Mouse (Mus musculus) urinary bladder, postnatal 0 days (tissue): ENCODE data around the gene Atn1. TPM values are rescaled to one million over a fixed set of nuclear protein-coding genes. Genes with fewer than 3 reads are reported as not detected.

Experiments
- microRNA counts: library from miRNA; unstranded; fragments of <30 nt; microRNA quantifications from one replicate; lab custom pipeline; 2016
- microRNA-seq: library from miRNA; unstranded; fragments of <30 nt; microRNA quantifications from one replicate; pipeline ENCODE4, GENCODE M21; 2016
- polyA plus RNA-seq: library from polyadenylated mRNA; unstranded; fragments of >200 nt; fragmentation: Nextera tagmentation; extraction: Ambion mirVana; gene quantifications from 2 replicates; pipeline ENCODE4 v1.2.1, GENCODE M21; 2015

Atn1 gene
- 8.4 and 9.3 TPM in 2 replicates for polyA plus RNA-seq

DNA sequence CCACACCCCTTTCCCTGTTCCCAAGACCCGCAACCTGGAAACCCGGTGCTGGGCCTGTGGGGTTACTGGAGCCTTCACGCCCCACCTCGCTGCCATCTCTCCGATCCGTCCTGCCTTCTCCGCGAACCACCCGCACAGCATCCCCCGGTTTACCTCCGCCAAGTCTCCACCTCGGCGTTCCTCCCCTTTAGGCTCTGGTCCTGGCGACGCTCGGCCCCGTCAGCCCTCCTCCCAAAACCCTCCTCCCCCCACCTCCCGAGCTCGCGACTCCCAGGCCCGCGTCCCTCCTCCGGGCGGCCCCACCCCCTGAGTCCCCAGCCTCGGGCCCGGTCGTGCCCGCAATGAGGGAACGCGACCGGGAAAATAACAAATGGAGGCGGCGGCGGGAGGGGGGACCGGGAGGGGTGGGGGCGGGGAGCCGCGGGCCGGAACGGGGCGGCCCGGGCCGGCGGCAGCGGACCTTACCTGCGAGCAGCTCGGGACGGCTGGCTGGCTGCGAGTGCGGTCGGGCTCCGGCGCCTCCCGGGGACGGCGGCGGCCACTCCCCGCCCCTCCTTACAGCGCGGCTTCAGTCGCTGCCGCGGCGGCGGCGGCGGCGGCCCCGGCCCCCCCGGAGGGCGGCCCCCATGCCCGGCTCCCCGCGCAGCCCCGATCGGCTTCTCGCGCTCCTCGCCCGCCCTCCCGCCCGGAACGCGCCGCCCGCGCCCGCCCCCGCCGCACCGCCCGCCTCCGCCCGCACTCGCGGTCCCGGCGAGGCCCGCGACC is at the start of gene Atn1, which contains the start of gene Gm45234:
Gene Atn1 (minus strand): TSS at position 694 of the 765 bp plus-strand sequence.
Gene Gm45234 (minus strand): TSS at position 191 of the 765 bp plus-strand sequence.

GRCm38 (mm10) chr6:124779222-124779983 is 23.1 kb upstream of the Atn1 start, which contains the start of gene Lrrc23:
Gene Lrrc23 (minus strand): TSS chr6:124779727.

DNA sequence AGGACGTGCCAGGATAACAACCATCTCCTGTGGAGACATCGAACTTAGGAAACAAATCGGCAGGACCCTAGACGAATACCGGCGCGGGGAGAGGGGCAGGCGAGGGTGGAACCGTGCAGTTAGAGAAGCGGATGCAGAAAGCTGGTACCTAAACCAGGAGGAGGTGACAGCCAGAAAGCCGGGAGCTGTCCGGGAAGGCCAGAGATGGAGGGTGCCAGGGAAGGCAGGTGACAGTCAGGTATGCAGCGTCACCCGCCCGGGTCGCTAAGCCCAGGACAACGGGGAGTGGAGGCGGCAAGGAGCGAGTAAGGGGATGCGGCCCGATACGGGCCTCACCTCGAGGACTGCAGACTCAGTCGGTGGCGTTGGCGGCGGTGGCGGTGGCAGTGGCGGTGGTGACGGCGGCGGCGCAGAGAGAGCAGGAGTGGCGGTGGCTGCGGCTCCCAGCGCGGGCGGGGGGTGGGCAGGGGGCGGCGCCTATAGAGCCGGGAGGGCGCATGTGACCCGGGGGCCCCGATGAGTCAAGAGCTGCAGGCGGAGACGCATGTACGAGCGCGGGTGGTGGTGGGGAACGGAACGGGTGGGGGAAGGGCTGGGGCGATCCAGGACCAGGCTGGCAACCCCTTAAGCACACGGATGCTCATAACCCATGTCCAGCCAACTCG is 12.9 kb upstream of the Atn1 start, which contains the start of gene Eno2:
Gene Eno2 (minus strand): TSS at position 573 of the 665 bp plus-strand sequence.

GRCm38 (mm10) chr6:124740888-124741761 is 15.2 kb downstream of the Atn1 start, which contains the start of gene Grcc10:
Gene Grcc10 (minus strand): TSS chr6:124741374.

DNA sequence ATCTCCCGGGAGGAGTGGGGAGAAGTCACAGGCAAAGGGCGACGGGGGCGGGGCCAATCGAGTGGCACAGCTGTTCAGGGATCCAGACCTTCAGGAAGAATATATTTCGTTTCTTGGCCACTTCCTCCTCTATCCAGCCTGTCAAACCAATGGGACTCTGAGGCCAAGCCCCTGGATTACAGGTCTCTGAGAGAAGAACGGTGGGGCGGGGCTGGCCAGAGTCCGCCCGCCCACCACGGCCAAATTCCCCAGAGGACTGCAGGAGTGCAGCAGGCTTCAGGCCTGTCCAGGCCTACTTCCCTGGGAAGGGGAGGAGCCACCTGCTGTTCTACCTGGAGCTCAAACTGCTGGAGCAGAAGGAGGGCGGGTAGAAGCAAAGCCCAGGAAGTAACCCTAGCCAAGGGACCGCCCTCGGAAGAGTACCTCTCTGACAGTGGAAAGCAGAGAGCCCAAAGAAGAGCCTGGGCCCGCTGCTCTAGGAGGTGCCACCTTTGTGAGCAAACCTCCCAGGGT is 17.8 kb downstream of the Atn1 start, which contains the start of gene Ptpn6:
Gene Ptpn6 (minus strand): TSS at position 204 of the 513 bp plus-strand sequence.

DNA sequence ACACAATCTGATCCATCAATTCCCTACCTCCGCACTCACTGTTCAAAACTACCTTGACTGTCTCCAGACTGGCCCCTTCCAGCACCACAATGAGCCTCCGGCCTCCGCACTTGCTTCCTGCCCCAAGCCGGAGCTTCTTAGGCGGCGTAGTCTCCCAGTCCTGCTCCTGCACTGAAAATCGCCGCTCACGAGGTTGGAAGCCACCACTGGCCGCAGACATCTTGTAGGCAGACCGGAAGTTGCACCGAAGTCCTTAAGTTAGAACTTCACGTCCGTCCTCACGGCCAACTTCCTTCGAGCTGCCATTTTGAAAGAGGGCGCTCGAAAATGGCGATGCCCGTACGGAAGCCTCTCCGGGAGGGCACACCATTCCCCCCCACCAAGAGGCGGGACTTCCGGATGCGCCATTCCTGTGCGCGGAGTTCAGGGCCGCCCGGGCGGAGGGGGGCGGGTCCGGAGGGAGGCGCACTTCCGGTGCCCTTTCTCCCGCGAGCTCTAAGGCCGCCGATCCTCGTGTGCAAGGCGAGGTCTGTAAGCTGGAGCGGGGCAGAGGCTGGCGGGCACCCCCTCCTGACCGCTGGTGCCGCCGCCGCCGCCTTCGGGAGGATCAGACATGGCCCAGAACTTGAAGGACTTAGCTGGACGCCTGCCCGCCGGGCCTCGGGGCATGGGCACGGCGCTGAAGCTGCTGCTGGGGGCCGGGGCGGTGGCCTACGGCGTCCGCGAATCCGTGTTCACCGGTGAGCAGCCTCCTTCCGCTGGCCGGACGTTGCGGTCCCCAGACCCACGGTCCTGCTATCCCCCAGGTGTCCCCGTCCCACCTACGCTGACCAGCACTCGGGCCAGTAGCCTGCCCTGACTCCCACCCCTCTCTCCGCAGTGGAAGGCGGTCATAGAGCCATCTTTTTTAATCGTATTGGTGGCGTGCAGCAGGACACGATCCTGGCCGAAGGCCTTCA is 44.2 kb downstream of the Atn1 start, which contains the start of the genes Emg1 and Phb2:
Gene Emg1 (minus strand): TSS at position 355 of the 959 bp plus-strand sequence.
Gene Phb2 (plus strand): TSS at position 513 of the 959 bp plus-strand sequence.

MicroRNAs within 50 kb of the gene (microRNA counts, 519-probe panel; counts per million panel counts)
- microRNA mmu-miR-141 (lab: Ali Mortazavi, UCI) (3,668 counts per million, percentile 63 among the panel's probes with 10 or more counts), microRNA mmu-miR-200c (lab: Ali Mortazavi, UCI) (4,190 counts per million, percentile 79 among the panel's probes with 10 or more counts)

Small RNA genes within 50 kb of the gene (microRNA-seq; reads per million reads assigned to microRNA genes)
- 1,069 reads per million, percentile 74 among the genes with 10 or more reads in this experiment for gene Mir141
- 5,598 reads per million, percentile 91 among the genes with 10 or more reads in this experiment for gene Mir200c

Other genes starting within 250 kb of the Atn1 start
- 27.8 and 30.6 TPM in 2 replicates for gene C1ra, start 244.1 kb downstream of the Atn1 start, polyA plus RNA-seq
- gene C1s1, start 214.2 kb downstream of the Atn1 start, polyA plus RNA-seq: 46.5 and 46.8 TPM in 2 replicates
- not detected in 2 replicates for gene C1rb, start 186.2 kb downstream of the Atn1 start, polyA plus RNA-seq
- gene C1s2, start 120.4 kb downstream of the Atn1 start, polyA plus RNA-seq: 0.05 and 0.10 TPM in 2 replicates
- 49.1 and 51.0 TPM in 2 replicates for gene Lpcat3, start 93.5 kb downstream of the Atn1 start, polyA plus RNA-seq
- 86.6 and 92.7 TPM in 2 replicates for gene Emg1, start 44.3 kb downstream of the Atn1 start, polyA plus RNA-seq
- 203 and 205 TPM in 2 replicates for gene Phb2, start 44.2 kb downstream of the Atn1 start, polyA plus RNA-seq
- gene Ptpn6, start 17.8 kb downstream of the Atn1 start, polyA plus RNA-seq: 9.8 and 19.0 TPM in 2 replicates
- 349 and 354 TPM in 2 replicates for gene Grcc10, start 15.2 kb downstream of the Atn1 start, polyA plus RNA-seq
- gene Gm45234, start 503 bp downstream of the Atn1 start, polyA plus RNA-seq: not detected in 2 replicates
- gene Eno2, start 13.1 kb upstream of the Atn1 start, polyA plus RNA-seq: 5.9 and 6.2 TPM in 2 replicates
- gene Lrrc23, start 23.2 kb upstream of the Atn1 start, polyA plus RNA-seq: 0.23 TPM in 1 of 2 replicates, not detected in the other
- gene Spsb2, start 52.1 kb upstream of the Atn1 start, polyA plus RNA-seq: 11.7 and 16.0 TPM in 2 replicates
- 393 and 456 TPM in 2 replicates for gene Tpi1, start 57.8 kb upstream of the Atn1 start, polyA plus RNA-seq
- gene Usp5, start 73.0 kb upstream of the Atn1 start, polyA plus RNA-seq: 71.7 and 72.1 TPM in 2 replicates
- gene Cdca3, start 73.0 kb upstream of the Atn1 start, polyA plus RNA-seq: 32.7 and 43.3 TPM in 2 replicates
- 0.20 TPM in 1 of 2 replicates, not detected in the other for gene Gnb3, start 83.8 kb upstream of the Atn1 start, polyA plus RNA-seq
- 16.1 and 16.6 TPM in 2 replicates for gene P3h3, start 101.2 kb upstream of the Atn1 start, polyA plus RNA-seq
- gene Gpr162, start 107.5 kb upstream of the Atn1 start, polyA plus RNA-seq: 0.66 and 0.69 TPM in 2 replicates
- 0.10 and 0.42 TPM in 2 replicates for gene Cd4, start 131.7 kb upstream of the Atn1 start, polyA plus RNA-seq
- 0.55 and 0.60 TPM in 2 replicates for gene Lag3, start 155.2 kb upstream of the Atn1 start, polyA plus RNA-seq
- 340 and 360 TPM in 2 replicates for gene Ptms, start 163.6 kb upstream of the Atn1 start, polyA plus RNA-seq
- 285 and 313 TPM in 2 replicates for gene Mlf2, start 174.9 kb upstream of the Atn1 start, polyA plus RNA-seq
- 106 and 122 TPM in 2 replicates for gene Cops7a, start 209.0 kb upstream of the Atn1 start, polyA plus RNA-seq
- 7.8 and 10.2 TPM in 2 replicates for gene Pianp, start 240.2 kb upstream of the Atn1 start, polyA plus RNA-seq